Mouse (Mus musculus): ENCODE measurements around the gene Olfr981. TPM values are rescaled to one million over a fixed set of nuclear protein-coding genes. Genes with fewer than 3 reads are reported as not detected.
"Not testable (repeated sequence)": the region's sequence is repeated elsewhere in the genome, so short reads cannot be mapped to it uniquely, and the experiment has no call there.

Gene Olfr981
- not detected in 2 replicates for polyA plus RNA-seq (2015; fragmentation: Nextera tagmentation; extraction: Ambion mirVana)

DNA sequence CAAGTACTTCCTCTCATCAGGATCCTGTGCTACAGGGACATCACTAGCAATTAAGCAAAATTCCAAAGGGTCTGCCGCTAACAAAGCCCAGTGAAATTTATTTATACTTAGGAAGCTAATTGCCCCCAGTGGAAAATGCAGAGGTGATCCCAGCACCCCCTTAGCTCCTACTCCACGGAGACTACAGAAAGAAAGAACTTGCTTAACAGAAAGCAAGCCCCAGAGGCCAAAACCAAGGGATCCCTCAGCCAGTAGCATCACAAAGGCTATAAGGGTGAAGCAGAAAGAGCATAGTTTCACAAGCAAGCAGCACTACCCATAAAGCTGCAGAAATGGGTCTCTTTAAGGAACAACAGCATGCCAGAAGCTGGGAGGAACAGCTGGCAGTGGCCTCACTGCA is at the start of gene Olfr981:
Gene Olfr981, plus strand, starts transcription at position 301 of the 400 bp plus-strand sequence.
- Histone ChIP-seq H3K27ac (ENCODE audit: low read length) (no peak within 1 kb of the TSS), H3K36me3 (ENCODE audit: insufficient read depth, low read length) (no peaks in the 10 kb centered on the region), H3K9ac (replicated peaks; ENCODE audit: low read length) (no peak within 1 kb of the TSS), H3K27me3 (ENCODE audit: insufficient read depth, low read length) (no peaks in the 10 kb centered on the region), H3K4me2 (replicated peaks; ENCODE audit: low read depth, low read length) (no peak within 1 kb of the TSS), H3K4me3 (ENCODE audit: low read length) (no peak within 1 kb of the TSS), H3K4me1 (ENCODE audit: insufficient read depth, low read length) (no peaks in the 10 kb centered on the region), H3K9me3 (ENCODE audit: low read length) (no peaks in the 10 kb centered on the region)
- WGBS, result 71% methylated on average over 2 of the region's 2 CpGs
- ATAC-seq (ENCODE audit: low FRiP score, low TSS enrichment), result no peak

DNA sequence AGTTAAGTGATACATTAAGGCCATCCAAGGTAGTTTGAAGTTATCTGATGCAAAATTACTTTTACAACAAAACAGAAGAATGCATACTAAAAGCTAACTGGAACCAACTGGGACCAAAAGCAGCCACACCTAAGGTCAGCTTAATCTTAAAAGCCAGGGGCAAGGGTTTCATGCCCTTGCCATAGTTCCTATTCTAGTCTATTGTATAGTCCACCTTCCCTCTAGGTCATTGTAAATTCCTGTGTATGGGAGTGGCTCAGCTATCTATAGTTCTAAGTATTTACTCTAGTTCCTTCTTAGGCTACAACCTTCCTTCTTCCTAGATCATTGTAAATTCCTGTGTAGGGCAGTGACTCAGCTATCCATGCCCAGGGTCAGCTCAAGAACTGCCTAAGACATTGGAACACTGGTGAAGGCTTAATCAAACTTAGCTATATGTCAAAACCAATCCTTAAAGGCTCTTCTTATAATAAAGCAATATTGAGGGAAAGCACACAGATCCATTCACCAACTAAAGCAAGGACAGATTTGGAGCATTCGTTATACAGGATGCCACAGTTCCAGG is 44.6 kb upstream of the Olfr981 start:
- not testable (repeated sequence) for H3K27me3 ChIP-seq (ENCODE audit: insufficient read depth, low read length); H3K27ac ChIP-seq (ENCODE audit: low read length); H3K9me3 ChIP-seq (ENCODE audit: low read length); H3K4me1 ChIP-seq (ENCODE audit: insufficient read depth, low read length); H3K4me2 ChIP-seq (replicated peaks; ENCODE audit: low read depth, low read length); ATAC-seq (ENCODE audit: low FRiP score, low TSS enrichment); H3K36me3 ChIP-seq (ENCODE audit: insufficient read depth, low read length); H3K4me3 ChIP-seq (ENCODE audit: low read length); H3K9ac ChIP-seq (replicated peaks; ENCODE audit: low read length)
- WGBS, result 86% methylated on average over 1 of the region's 1 CpGs

DNA sequence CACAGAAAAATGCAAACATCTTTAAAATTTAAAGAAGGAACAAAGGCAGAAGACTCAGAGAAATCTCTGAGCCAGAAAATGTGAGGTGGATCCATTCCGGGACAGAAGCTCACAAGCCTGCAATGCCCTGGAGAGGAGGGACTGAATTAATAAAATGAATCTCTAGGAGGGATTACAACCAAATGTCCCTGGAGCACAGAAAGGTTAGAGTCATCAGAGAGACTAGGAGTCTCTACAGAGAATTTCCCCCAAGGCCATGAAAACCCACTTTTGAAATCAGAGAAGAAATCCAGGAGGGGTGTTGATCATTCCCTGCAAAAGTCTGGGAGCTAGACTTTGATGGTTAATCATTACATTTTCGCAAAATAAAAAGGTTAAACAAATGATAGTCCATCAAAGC is 29.5 kb upstream of the Olfr981 start, which contains the start of gene Olfr978:
Gene Olfr978, plus strand, starts transcription at position 301 of the 400 bp plus-strand sequence.
- Histone ChIP-seq H3K4me1 (ENCODE audit: insufficient read depth, low read length) (no peaks in the 10 kb centered on the region), H3K4me2 (replicated peaks; ENCODE audit: low read depth, low read length) (no peak within 1 kb of the TSS), H3K27me3 (ENCODE audit: insufficient read depth, low read length) (no peaks in the 10 kb centered on the region), H3K9ac (replicated peaks; ENCODE audit: low read length) (no peak within 1 kb of the TSS), H3K36me3 (ENCODE audit: insufficient read depth, low read length) (no peaks in the 10 kb centered on the region), H3K4me3 (ENCODE audit: low read length) (no peak within 1 kb of the TSS), H3K27ac (ENCODE audit: low read length) (no peak within 1 kb of the TSS), H3K9me3 (ENCODE audit: low read length) (no peaks in the 10 kb centered on the region)
- WGBS, result 93% methylated on average over 2 of the region's 2 CpGs
- no peak for ATAC-seq (ENCODE audit: low FRiP score, low TSS enrichment)

DNA sequence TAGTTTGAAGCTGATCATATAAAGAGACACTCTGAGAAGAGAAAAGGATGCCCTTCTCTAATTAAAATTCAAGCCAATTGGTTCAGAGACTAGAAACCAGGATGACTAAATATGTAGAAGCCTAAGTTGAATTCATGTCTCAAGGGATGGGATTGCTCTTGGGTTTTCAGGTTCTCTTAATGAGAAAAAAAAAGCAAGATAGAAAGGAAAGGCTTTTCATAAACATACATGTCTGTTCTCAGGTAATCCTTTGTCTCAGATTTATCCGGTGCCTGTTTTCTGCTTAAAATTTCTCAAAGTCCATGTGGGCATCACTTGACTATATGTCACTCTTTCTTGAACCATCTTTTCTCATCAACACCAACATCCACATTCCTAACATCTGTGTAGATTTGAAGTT is 17.9 kb upstream of the Olfr981 start, which contains the start of gene Olfr979:
Gene Olfr979, minus strand, starts transcription at position 101 of the 400 bp plus-strand sequence.
- Histone ChIP-seq H3K4me3 (ENCODE audit: low read length) (no peak within 1 kb of the TSS), H3K4me2 (replicated peaks; ENCODE audit: low read depth, low read length) (no peak within 1 kb of the TSS), H3K27ac (ENCODE audit: low read length) (no peak within 1 kb of the TSS), H3K4me1 (ENCODE audit: insufficient read depth, low read length) (no peaks in the 10 kb centered on the region), H3K9me3 (ENCODE audit: low read length) (no peaks in the 10 kb centered on the region), H3K9ac (replicated peaks; ENCODE audit: low read length) (no peak within 1 kb of the TSS), H3K36me3 (ENCODE audit: insufficient read depth, low read length) (no peaks in the 10 kb centered on the region), H3K27me3 (ENCODE audit: insufficient read depth, low read length) (no peaks in the 10 kb centered on the region)
- ATAC-seq (ENCODE audit: low FRiP score, low TSS enrichment), result no peak
- 95% methylated on average over 1 of the region's 1 CpGs for whole genome bisulfite sequencing

DNA sequence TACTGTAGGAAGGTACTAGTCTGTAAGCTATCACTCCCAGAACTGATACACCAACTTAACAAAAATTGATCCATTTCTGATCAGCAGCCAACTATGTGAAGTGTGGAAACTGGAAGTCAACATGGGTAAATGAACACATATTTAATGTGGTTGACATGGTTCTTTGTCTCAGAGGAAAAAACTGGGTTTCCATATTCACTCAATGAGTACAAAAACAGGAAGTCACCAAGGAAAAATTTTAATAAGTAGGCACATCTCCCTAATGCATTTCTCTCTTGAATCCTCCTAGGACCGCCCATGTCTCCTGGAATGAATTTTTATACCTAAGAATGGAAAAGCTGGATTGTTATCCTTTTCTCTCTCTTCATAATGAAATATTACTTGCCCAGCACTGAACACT is 11.8 kb upstream of the Olfr981 start, which contains the start of gene Olfr980:
Gene Olfr980, minus strand, starts transcription at position 101 of the 400 bp plus-strand sequence.
- no peak within 1 kb of the TSS for H3K27ac ChIP-seq (ENCODE audit: low read length)
- no peaks in the 10 kb centered on the region for H3K9me3 ChIP-seq (ENCODE audit: low read length)
- H3K9ac ChIP-seq (replicated peaks; ENCODE audit: low read length), result no peak within 1 kb of the TSS
- H3K4me2 ChIP-seq (replicated peaks; ENCODE audit: low read depth, low read length), result no peak within 1 kb of the TSS
- no peaks in the 10 kb centered on the region for H3K4me1 ChIP-seq (ENCODE audit: insufficient read depth, low read length)
- H3K36me3 ChIP-seq (ENCODE audit: insufficient read depth, low read length), result no peaks in the 10 kb centered on the region
- H3K4me3 ChIP-seq (ENCODE audit: low read length), result no peak within 1 kb of the TSS
- 89% methylated on average over 1 of the region's 1 CpGs for WGBS
- H3K27me3 ChIP-seq (ENCODE audit: insufficient read depth, low read length), result no peaks in the 10 kb centered on the region
- no peak for ATAC-seq (ENCODE audit: low FRiP score, low TSS enrichment)

DNA sequence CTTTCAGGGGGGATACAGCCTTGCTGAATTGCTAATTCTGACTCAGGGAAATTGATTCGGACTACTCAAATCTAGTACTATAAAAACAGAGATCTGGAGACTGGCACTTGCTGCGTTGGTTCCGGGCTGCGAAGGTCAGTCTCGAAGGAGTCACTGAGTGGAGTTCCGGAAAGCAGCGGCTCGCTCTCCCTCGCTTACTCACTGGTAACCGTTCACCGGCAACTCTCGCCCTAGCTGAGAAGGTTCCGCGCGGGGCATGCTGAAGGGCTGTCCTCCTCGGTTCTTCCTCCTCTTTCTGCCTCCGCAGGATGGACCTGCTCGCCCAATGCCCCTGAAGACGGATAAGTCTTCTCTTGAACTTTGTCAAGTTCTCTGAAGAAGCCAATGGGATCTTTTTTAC is 28.9 kb downstream of the Olfr981 start:
- Histone ChIP-seq H3K27me3 (ENCODE audit: insufficient read depth, low read length) (no peaks in the 10 kb centered on the region), H3K9ac (replicated peaks; ENCODE audit: low read length) (no peak overlapping the region), H3K4me2 (replicated peaks; ENCODE audit: low read depth, low read length) (no peak overlapping the region), H3K9me3 (ENCODE audit: low read length) (no peaks in the 10 kb centered on the region), H3K36me3 (ENCODE audit: insufficient read depth, low read length) (no peaks in the 10 kb centered on the region), H3K27ac (ENCODE audit: low read length) (no peak overlapping the region), H3K4me1 (ENCODE audit: insufficient read depth, low read length) (no peaks in the 10 kb centered on the region), H3K4me3 (ENCODE audit: low read length) (no peak overlapping the region)
- WGBS, result 95% methylated on average over 19 of the region's 19 CpGs
- ATAC-seq (ENCODE audit: low FRiP score, low TSS enrichment), result no peak

DNA sequence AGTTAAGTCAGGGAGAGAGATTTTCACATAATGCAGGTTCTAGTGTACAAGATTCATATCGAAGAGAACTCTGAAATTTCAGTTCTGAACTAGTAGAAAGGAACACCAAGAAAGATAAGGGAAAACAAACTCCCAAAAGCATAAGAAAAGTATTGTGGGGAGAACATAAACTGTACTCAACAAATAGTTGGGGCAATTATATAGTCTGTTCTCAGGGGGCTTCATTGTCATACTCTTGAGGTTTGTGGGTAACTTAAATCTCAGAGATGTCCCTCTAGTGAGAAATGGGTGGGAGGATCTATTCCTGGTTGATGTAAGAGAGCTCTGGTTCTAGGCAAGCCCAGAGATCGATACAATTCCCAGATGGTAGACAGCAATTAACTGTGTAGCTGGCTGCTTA is 52.3 kb downstream of the Olfr981 start, which contains the start of gene Olfr982:
Gene Olfr982, plus strand, starts transcription at position 301 of the 400 bp plus-strand sequence.
- no peak within 1 kb of the TSS for H3K9ac ChIP-seq (replicated peaks; ENCODE audit: low read length)
- H3K4me2 ChIP-seq (replicated peaks; ENCODE audit: low read depth, low read length), result no peak within 1 kb of the TSS
- H3K4me3 ChIP-seq (ENCODE audit: low read length), result no peak within 1 kb of the TSS
- H3K27me3 ChIP-seq (ENCODE audit: insufficient read depth, low read length), result no peaks in the 10 kb centered on the region
- no peaks in the 10 kb centered on the region for H3K9me3 ChIP-seq (ENCODE audit: low read length)
- ATAC-seq (ENCODE audit: low FRiP score, low TSS enrichment), result no peak
- H3K36me3 ChIP-seq (ENCODE audit: insufficient read depth, low read length), result no peaks in the 10 kb centered on the region
- H3K4me1 ChIP-seq (ENCODE audit: insufficient read depth, low read length), result no peaks in the 10 kb centered on the region
- no peak within 1 kb of the TSS for H3K27ac ChIP-seq (ENCODE audit: low read length)
- WGBS, result 78% methylated on average over 2 of the region's 2 CpGs

Other genes with a start within 250 kb of the Olfr981 start
- gene Olfr968, start 238.2 kb upstream of the Olfr981 start, polyA plus RNA-seq (2015; fragmentation: Nextera tagmentation; extraction: Ambion mirVana), result not detected in 2 replicates
- not detected in 2 replicates for gene Olfr969, start 230.5 kb upstream of the Olfr981 start, polyA plus RNA-seq (2015; fragmentation: Nextera tagmentation; extraction: Ambion mirVana)
- not detected in 2 replicates for gene Olfr970, start 212.6 kb upstream of the Olfr981 start, polyA plus RNA-seq (2015; fragmentation: Nextera tagmentation; extraction: Ambion mirVana)
- not detected in 2 replicates for gene Olfr971, start 184.6 kb upstream of the Olfr981 start, polyA plus RNA-seq (2015; fragmentation: Nextera tagmentation; extraction: Ambion mirVana)
- not detected in 2 replicates for gene Olfr972, start 155.0 kb upstream of the Olfr981 start, polyA plus RNA-seq (2015; fragmentation: Nextera tagmentation; extraction: Ambion mirVana)
- not detected in 2 replicates for gene Olfr229, start 114.1 kb upstream of the Olfr981 start, polyA plus RNA-seq (2015; fragmentation: Nextera tagmentation; extraction: Ambion mirVana)
- gene Olfr974, start 84.0 kb upstream of the Olfr981 start, polyA plus RNA-seq (2015; fragmentation: Nextera tagmentation; extraction: Ambion mirVana), result not detected in 2 replicates
- not detected in 2 replicates for gene Olfr975, start 69.4 kb upstream of the Olfr981 start, polyA plus RNA-seq (2015; fragmentation: Nextera tagmentation; extraction: Ambion mirVana)
- not detected in 2 replicates for gene Olfr976, start 60.3 kb upstream of the Olfr981 start, polyA plus RNA-seq (2015; fragmentation: Nextera tagmentation; extraction: Ambion mirVana)
- gene Olfr978, start 29.4 kb upstream of the Olfr981 start, polyA plus RNA-seq (2015; fragmentation: Nextera tagmentation; extraction: Ambion mirVana), result not detected in 2 replicates
- gene Olfr979, start 18.0 kb upstream of the Olfr981 start, polyA plus RNA-seq (2015; fragmentation: Nextera tagmentation; extraction: Ambion mirVana), result not detected in 2 replicates
- gene Olfr980, start 11.9 kb upstream of the Olfr981 start, polyA plus RNA-seq (2015; fragmentation: Nextera tagmentation; extraction: Ambion mirVana), result not detected in 2 replicates
- gene Olfr982, start 52.4 kb downstream of the Olfr981 start, polyA plus RNA-seq (2015; fragmentation: Nextera tagmentation; extraction: Ambion mirVana), result not detected in 2 replicates
- gene Olfr983, start 72.1 kb downstream of the Olfr981 start, polyA plus RNA-seq (2015; fragmentation: Nextera tagmentation; extraction: Ambion mirVana), result not detected in 2 replicates
- not detected in 2 replicates for gene Olfr984, start 92.7 kb downstream of the Olfr981 start, polyA plus RNA-seq (2015; fragmentation: Nextera tagmentation; extraction: Ambion mirVana)
- gene Olfr985, start 108.7 kb downstream of the Olfr981 start, polyA plus RNA-seq (2015; fragmentation: Nextera tagmentation; extraction: Ambion mirVana), result not detected in 2 replicates
- gene Tmem225, start 126.7 kb downstream of the Olfr981 start, polyA plus RNA-seq (2015; fragmentation: Nextera tagmentation; extraction: Ambion mirVana), result not detected in 2 replicates
- gene Olfr986, start 159.5 kb downstream of the Olfr981 start, polyA plus RNA-seq (2015; fragmentation: Nextera tagmentation; extraction: Ambion mirVana), result not detected in 2 replicates
- 7.3 and 7.8 TPM in 2 replicates for gene Zfp202, start 170.9 kb downstream of the Olfr981 start, polyA plus RNA-seq (2015; fragmentation: Nextera tagmentation; extraction: Ambion mirVana)
- 2.1 and 2.8 TPM in 2 replicates for gene Scn3b, start 247.8 kb downstream of the Olfr981 start, polyA plus RNA-seq (2015; fragmentation: Nextera tagmentation; extraction: Ambion mirVana)

All from kidney, embryonic 16.5 days (tissue).